ENCODE assay signal across 13 mouse cellular contexts in the genomic region with DNA sequence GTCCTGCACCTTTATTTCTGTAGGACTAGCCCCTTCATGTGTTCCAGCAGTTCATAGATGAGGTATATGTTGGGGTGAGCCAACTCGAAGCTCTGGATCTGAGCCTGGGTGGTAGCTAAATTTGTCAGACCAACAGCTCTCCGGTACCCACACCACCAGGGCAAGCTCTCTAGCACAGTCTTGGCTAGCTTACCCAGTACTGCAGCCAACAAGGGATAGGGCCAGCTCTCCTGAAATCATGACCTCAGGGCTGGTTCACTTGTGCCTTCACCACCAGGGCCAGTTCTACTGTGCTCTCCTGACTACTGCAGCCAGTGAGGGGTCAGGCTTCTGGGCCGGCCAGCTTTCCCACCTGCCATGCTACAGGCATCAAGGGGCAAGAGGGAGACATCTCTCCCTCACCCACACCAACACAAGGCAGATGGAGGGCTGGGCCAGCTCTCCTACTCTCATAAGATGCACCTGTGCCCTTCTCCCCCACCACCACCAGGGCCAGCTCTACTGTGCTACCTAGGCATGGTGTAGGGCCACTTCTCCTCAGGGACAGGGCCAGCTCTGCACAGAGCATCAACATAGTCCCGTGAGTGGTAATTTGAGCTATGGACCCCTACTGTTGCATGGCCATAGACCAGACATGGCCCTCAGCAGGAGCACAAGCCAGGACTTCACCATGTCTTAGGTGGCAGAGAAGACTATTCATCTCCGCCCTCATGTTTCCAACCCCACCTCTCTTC. TPM values are rescaled to one million over a fixed set of nuclear protein-coding genes. Genes with fewer than 3 reads are reported as not detected.
A peak's percentile ranks its signal among the peaks of the same experiment; 100 is the strongest.
DNase-seq lines count a peak whose midpoint lies in the region; ATAC-seq lines count a peak whose summit lies in the region.
"Had no signal": no experiment of that assay in that cellular context is flagged by ENCODE, and none has a peak within 500 bp of the region (broad histone marks: within the 10 kb centered on the region; RNA-seq: fewer than 3 reads in every experiment).

No protein-coding gene starts in this region.

- intact Hi-C loops in gastrocnemius, postnatal 36 days (cut with DNase I) = no loop called here

- no peak overlapping the region for H3K4me2 ChIP-seq in midbrain, embryonic 16.5 days (ENCODE audit: low read length)

- no peak overlapping the region for H3K9ac ChIP-seq in midbrain, embryonic 16.5 days (ENCODE audit: low read depth, low read length)

- no peak overlapping the region for H3K4me3 ChIP-seq in midbrain, embryonic 16.5 days (ENCODE audit: low read depth, low read length)
- H3K4me3 ChIP-seq in midbrain, embryonic 10.5 days = no peak overlapping the region
- H3K4me3 ChIP-seq: erythroblast, embryonic 14.5 days; layer of hippocampus, adult 2 months; myocyte had no signal

- DNase-seq in gastrocnemius, adult 18-20 months (ENCODE audit: low spot score) = peak; percentile 58
- no peak for DNase-seq in gastrocnemius, postnatal 4 days (ENCODE audit: low spot score in 2 of 2)
- no peak for DNase-seq in midbrain, embryonic 10.5 days (ENCODE audit: low spot score)
- peak; percentile 24 for DNase-seq in gastrocnemius, postnatal 36 days
- no peak for DNase-seq in spleen, adult 18-20 months
- DNase-seq in T-cell, adult 2 months (ENCODE audit: low spot score) = no peak

- H3K27ac ChIP-seq in midbrain, embryonic 16.5 days (ENCODE audit: low read length) = no peak overlapping the region
- no peak overlapping the region for H3K27ac ChIP-seq in midbrain, embryonic 10.5 days (replicated peaks)
- H3K27ac ChIP-seq: layer of hippocampus, adult 2 months had no signal

- 87% methylated on average over 5 of the region's 5 CpGs for WGBS in midbrain, embryonic 16.5 days
- WGBS in midbrain, embryonic 10.5 days = 95% methylated on average over 5 of the region's 5 CpGs

- no peaks in the 10 kb centered on the region for H3K9me3 ChIP-seq in midbrain, embryonic 16.5 days (replicated peaks; ENCODE audit: control insufficient read depth, low read length, poor library complexity, severe bottlenecking)
- no peaks in the 10 kb centered on the region for H3K9me3 ChIP-seq in midbrain, embryonic 10.5 days (replicated peaks)

- peaks cover 22% of the 10 kb centered on the region for H3K36me3 ChIP-seq in midbrain, embryonic 16.5 days (ENCODE audit: control insufficient read depth, insufficient read depth, low read length)
- H3K36me3 ChIP-seq in midbrain, embryonic 10.5 days = peaks cover 52% of the 10 kb centered on the region

- no peaks in the 10 kb centered on the region for H3K27me3 ChIP-seq in midbrain, embryonic 16.5 days (ENCODE audit: control insufficient read depth, insufficient read depth, low read depth, low read length)
- peaks cover 28% of the 10 kb centered on the region for H3K27me3 ChIP-seq in midbrain, embryonic 10.5 days (ENCODE audit: low read depth, poor library complexity, severe bottlenecking)

- ATAC-seq in midbrain, embryonic 16.5 days = 0 out of 2 replicates have a peak, but pooled peaks have one; percentile 44
- ATAC-seq: intestine, postnatal 0 days had no signal

- H3K4me1 ChIP-seq in midbrain, embryonic 16.5 days (ENCODE audit: control insufficient read depth, insufficient read depth, low read length) = no peaks in the 10 kb centered on the region
- H3K4me1 ChIP-seq in midbrain, embryonic 10.5 days = peaks cover 3% of the 10 kb centered on the region

RNA-seq across cellular contexts. Expression of a gene that starts 24.5 kb away (rescaled TPM):
- 1 to 10 TPM in 1 of 2 experiments, not detected in 1; 1.1 TPM for total RNA-seq in gastrocnemius, adult 18-20 months (2021)
- 1 to 10 TPM in 1 of 2 experiments, under 1 TPM in 1; 0.64 to 4.5 TPM for total RNA-seq in gastrocnemius, postnatal 4 days (2021)
- not detected in 2 replicates for polyA plus RNA-seq in midbrain, embryonic 16.5 days (2015; fragmentation: Nextera tagmentation; extraction: Ambion mirVana)
- not detected in 2 replicates for polyA plus RNA-seq in midbrain, embryonic 10.5 days (2016; fragmentation: Nextera tagmentation; extraction: Ambion mirVana)
- under 1 TPM in 1 of 2 experiments, not detected in 1; 0.41 TPM for total RNA-seq in gastrocnemius, postnatal 36 days (2021)
- total RNA-seq: granulocyte monocyte progenitor cell, adult 5-6 weeks; layer of hippocampus, adult 2 months; left cerebral cortex, postnatal 36 days had no signal
- polyA plus RNA-seq: myocyte had no signal

RNA-seq across cellular contexts. Expression of a gene that starts 41.9 kb away (rescaled TPM):
- not detected for total RNA-seq in gastrocnemius, adult 18-20 months (2021)
- not detected for total RNA-seq in gastrocnemius, postnatal 4 days (2021)
- polyA plus RNA-seq in midbrain, embryonic 16.5 days (2015; fragmentation: Nextera tagmentation; extraction: Ambion mirVana) = 0.06 and 0.09 TPM in 2 replicates
- not detected in 2 replicates for polyA plus RNA-seq in midbrain, embryonic 10.5 days (2016; fragmentation: Nextera tagmentation; extraction: Ambion mirVana)
- not detected for total RNA-seq in gastrocnemius, postnatal 36 days (2021)
- total RNA-seq: granulocyte monocyte progenitor cell, adult 5-6 weeks; layer of hippocampus, adult 2 months; left cerebral cortex, postnatal 36 days had no signal
- polyA plus RNA-seq: erythroblast, embryonic 14.5 days; myocyte had no signal

Comparison
In these comparisons a context has a peak if more than half of its experiments do, and no peak if none do; other contexts are left out.
1. DNase-seq: peak in gastrocnemius, adult 18-20 months (single experiment) and gastrocnemius, postnatal 36 days (2 of 2); none in gastrocnemius, postnatal 4 days (0 of 2), midbrain, embryonic 10.5 days (single experiment), spleen, adult 18-20 months (0 of 2) and T-cell, adult 2 months (single experiment).